Mouse (Mus musculus): ENCODE data around the gene Syce2. TPM values are rescaled to one million over a fixed set of nuclear protein-coding genes. Genes with fewer than 3 reads are reported as not detected.
A peak's percentile ranks its signal among the peaks of the same experiment; 100 is the strongest.

Gene Syce2
- polyA plus RNA-seq, 1 experiment = 1.8 TPM

DNA sequence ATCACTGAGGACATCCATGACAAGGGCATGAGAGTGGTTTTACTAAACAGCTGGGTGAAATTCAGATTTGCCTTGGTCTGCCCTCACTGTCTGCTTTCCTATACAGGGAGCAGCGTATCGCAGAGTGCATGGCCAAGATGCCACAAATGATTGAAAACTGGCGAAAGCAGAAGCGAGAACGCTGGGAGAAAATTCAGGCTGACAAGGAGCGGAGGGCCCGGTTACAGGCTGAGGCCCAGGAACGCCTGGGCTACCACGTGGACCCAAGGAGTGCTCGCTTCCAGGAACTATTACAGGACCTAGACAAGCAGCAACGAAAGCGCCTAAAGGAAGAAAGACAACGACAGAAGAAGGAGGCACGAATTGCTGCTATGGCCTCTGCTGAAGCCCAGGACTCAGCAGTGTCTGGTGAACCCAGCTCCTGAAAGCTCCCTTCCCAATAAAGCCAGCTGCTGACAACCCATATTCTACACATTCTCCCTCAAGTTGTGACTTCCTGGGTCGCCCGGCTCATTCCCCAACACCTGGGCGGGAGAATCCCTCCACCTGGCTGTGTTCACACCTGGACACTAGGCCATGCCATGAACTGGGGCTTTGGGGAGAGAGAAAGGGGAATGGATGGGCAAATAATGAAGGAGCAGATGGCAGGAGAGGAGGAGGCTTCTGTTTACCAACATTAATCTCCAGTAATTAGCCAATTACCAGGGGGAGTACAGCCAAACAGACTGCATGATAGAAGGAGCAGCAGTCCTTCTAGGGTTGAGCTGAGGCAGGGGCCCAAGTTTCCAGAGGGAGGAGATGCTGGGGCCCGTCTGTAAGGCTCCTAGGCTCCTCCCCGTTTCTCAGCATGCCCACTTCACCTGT lies 37.7 kb upstream of the Syce2 start:
- TF ChIP-seq CTCF (IDR thresholded peaks at IDR 0.05; ENCODE audit: insufficient read depth, low read length) (no peak), POLR2A (IDR thresholded peaks at IDR 0.05; ENCODE audit: borderline replicate concordance, extremely low read depth, low read depth, low read length) (no peak)
- H3K4me3 ChIP-seq (replicated peaks; ENCODE audit: extremely low read depth, low read depth, low read length) = no peak overlapping the region
- WGBS = 87% methylated on average over 19 of the region's 19 CpGs
- DNase-seq = no peak
- peaks cover 2% of the 10 kb centered on the region; the same call in 1 of the 2 replicates for H3K4me1 ChIP-seq (ENCODE audit: control insufficient read depth, insufficient read depth, low read length)

DNA sequence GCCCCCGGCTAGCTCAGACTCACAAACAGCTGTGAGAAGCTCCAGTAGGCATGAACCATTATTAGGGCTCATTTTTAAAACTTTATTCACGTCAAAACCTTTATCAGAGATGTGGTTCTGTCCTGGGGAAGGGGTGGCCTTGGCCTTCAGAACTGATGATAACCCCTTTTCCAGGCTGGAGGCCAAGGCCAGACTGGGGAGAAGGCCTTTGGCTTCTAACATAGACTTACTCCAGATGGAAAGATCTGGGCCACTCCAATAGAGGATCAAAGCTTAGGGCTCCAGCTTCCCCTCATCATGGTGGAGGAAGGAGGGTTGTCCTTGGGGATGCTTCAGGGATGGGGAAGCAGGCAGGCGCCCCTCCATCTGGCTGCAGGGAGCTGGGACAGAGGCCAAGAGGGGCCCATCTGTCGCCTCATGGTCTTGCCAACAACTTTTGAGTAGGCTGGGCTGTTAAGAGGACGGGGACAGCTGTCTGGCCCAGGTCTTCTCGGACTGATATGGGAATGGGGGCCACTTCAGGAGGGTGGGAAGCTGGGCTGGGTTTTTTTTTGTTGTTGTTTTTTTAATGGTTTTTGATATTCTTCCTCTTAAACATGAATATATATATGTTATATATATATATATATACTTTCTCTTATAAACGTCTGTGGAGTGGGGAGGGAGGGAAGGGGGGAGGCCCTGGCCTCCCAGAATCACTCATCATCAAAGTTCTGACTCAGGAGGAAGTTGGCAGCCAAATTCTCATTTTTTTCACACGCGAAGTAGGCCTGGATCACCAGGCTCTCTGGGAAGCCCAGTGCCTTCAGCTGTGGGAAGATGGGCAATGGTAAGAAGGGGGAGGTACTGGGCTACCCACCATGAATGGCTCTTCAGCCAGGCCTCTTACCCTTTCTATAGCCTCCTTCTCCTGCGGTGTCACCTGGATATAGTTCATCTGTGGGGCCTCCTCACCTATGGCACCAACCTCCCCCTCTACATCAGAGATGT lies 36.8 kb upstream of the Syce2 start:
- 65% methylated on average over 10 of the region's 10 CpGs for WGBS
- Histone ChIP-seq H3K4me1 (ENCODE audit: control insufficient read depth, insufficient read depth, low read length) (peaks cover 2% of the 10 kb centered on the region; the same call in 1 of the 2 replicates), H3K4me3 (replicated peaks; ENCODE audit: extremely low read depth, low read depth, low read length) (no peak overlapping the region)
- no peak for DNase-seq
- no peak for TF ChIP-seq POLR2A (IDR thresholded peaks at IDR 0.05; ENCODE audit: borderline replicate concordance, extremely low read depth, low read depth, low read length)
- no peak for TF ChIP-seq CTCF (IDR thresholded peaks at IDR 0.05; ENCODE audit: insufficient read depth, low read length)

- no peak for TF ChIP-seq CTCF (IDR thresholded peaks at IDR 0.05; ENCODE audit: insufficient read depth, low read length)
- no peak for TF ChIP-seq POLR2A (IDR thresholded peaks at IDR 0.05; ENCODE audit: borderline replicate concordance, extremely low read depth, low read depth, low read length)
- DNase-seq = no peak
- WGBS = 61% methylated on average over 8 of the region's 8 CpGs
- Histone ChIP-seq H3K4me1 (ENCODE audit: control insufficient read depth, insufficient read depth, low read length) (peaks cover 5% of the 10 kb centered on the region), H3K4me3 (replicated peaks; ENCODE audit: extremely low read depth, low read depth, low read length) (no peak overlapping the region)
These were observed 34.6 kb upstream of the Syce2 start for GRCm38 (mm10) chr8:84837149-84837911.

DNA sequence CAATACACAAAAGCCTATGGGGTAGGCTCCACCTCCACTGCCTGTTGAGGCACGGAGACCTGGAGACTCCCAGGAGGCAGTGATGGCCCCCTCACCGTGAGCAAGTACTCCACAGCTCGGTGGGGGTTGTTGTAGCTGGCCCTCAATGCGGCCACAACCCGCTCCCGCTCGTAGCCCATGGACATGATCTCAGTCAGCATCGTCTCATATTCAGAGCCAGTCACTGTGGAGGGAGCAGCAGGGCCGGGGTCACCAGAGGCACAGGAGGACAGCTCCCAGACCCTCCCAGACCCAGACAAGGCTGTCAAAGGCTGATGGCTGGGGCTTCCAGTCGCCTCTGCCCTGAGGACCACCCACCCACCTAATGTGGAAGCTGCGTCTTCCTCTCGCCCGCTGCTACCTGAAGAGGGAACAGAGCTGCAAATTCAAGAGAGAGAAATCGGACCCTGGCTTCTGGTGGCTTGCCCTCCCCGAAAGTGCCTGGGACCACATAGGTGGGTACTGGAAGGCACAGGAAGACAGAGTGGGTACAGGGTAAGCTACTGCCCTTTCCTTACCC lies 33.9 kb upstream of the Syce2 start:
- WGBS = 85% methylated on average over 15 of the region's 15 CpGs
- TF ChIP-seq POLR2A (IDR thresholded peaks at IDR 0.05; ENCODE audit: borderline replicate concordance, extremely low read depth, low read depth, low read length) (no peak), CTCF (IDR thresholded peaks at IDR 0.05; ENCODE audit: insufficient read depth, low read length) (no peak)
- peaks cover 3% of the 10 kb centered on the region for H3K4me1 ChIP-seq (ENCODE audit: control insufficient read depth, insufficient read depth, low read length)
- no peak for DNase-seq
- H3K4me3 ChIP-seq (replicated peaks; ENCODE audit: extremely low read depth, low read depth, low read length) = no peak overlapping the region

DNA sequence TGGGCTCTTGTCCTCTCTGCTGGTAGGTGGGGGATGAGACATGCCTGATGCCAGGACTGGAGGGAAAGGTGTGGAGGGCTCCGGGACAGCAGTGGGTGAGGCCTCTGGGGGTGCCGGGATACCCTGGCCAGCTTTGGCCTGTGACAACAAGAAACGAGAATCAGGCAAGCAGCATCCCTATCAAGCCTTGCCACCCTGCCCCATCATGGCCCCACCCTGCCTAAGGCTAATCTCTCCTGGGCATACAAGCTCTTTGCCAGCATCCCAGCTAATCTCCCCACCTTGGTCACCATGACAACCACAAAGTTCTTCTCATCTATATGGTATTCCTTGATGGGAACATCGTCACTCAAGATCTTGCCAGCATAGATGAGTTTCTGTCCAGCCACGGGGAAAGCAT lies 33.4 kb upstream of the Syce2 start:
- Histone ChIP-seq H3K4me1 (ENCODE audit: control insufficient read depth, insufficient read depth, low read length) (peaks cover 3% of the 10 kb centered on the region), H3K4me3 (replicated peaks; ENCODE audit: extremely low read depth, low read depth, low read length) (no peak overlapping the region)
- DNase-seq = no peak
- WGBS = 82% methylated on average over 5 of the region's 5 CpGs
- TF ChIP-seq POLR2A (IDR thresholded peaks at IDR 0.05; ENCODE audit: borderline replicate concordance, extremely low read depth, low read depth, low read length) = no peak

DNA sequence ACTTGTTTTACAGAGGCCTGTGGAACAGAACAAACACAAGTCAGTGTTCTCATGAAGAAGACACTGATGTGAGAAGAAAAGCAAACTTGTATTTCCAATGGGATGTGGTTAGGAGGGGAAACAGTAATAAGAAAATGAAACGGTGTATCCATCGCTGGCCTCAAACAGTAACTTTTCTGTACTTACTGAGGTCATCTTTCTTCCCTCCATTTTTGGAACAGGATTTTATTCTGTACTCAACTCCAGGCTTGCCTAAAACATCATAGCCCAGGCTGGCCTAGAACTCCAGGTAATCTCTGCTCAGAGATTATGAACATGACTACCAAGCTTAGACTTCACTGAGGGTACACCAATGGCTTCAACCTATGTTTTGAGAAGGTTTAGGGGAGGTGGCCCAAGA lies 32.5 kb upstream of the Syce2 start:
- H3K4me3 ChIP-seq (replicated peaks; ENCODE audit: extremely low read depth, low read depth, low read length) = no peak overlapping the region
- 83% methylated on average over 2 of the region's 2 CpGs for WGBS
- H3K4me1 ChIP-seq (ENCODE audit: control insufficient read depth, insufficient read depth, low read length) = peaks cover 3% of the 10 kb centered on the region
- no peak for DNase-seq
- TF ChIP-seq CTCF (IDR thresholded peaks at IDR 0.05; ENCODE audit: insufficient read depth, low read length) (no peak), POLR2A (IDR thresholded peaks at IDR 0.05; ENCODE audit: borderline replicate concordance, extremely low read depth, low read depth, low read length) (no peak)

DNA sequence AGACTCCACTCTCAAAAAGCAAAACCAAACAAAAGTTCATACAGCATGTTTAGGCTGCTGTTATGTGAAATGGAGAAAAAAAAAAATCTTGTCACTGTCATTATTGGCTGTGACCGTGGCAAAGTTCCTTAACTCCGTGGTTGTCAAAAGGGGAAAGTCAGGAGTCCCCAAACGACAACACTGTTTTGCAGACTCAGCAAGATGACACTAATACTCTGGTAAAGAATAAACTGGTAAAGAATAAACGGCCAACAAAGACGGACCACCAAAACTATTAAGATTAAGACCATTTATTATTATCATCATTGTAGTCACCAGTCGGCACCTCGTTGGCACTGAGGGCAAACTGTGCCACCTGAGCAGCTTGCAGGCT lies 32.0 kb upstream of the Syce2 start:
- Histone ChIP-seq H3K4me1 (ENCODE audit: control insufficient read depth, insufficient read depth, low read length) (peaks cover 6% of the 10 kb centered on the region), H3K4me3 (replicated peaks; ENCODE audit: extremely low read depth, low read depth, low read length) (peak overlapping the region; percentile 86)
- DNase-seq = no peak
- TF ChIP-seq POLR2A (IDR thresholded peaks at IDR 0.05; ENCODE audit: borderline replicate concordance, extremely low read depth, low read depth, low read length) (no peak), CTCF (IDR thresholded peaks at IDR 0.05; ENCODE audit: insufficient read depth, low read length) (no peak)
- under 1% methylated on average over 7 of the region's 7 CpGs for WGBS

DNA sequence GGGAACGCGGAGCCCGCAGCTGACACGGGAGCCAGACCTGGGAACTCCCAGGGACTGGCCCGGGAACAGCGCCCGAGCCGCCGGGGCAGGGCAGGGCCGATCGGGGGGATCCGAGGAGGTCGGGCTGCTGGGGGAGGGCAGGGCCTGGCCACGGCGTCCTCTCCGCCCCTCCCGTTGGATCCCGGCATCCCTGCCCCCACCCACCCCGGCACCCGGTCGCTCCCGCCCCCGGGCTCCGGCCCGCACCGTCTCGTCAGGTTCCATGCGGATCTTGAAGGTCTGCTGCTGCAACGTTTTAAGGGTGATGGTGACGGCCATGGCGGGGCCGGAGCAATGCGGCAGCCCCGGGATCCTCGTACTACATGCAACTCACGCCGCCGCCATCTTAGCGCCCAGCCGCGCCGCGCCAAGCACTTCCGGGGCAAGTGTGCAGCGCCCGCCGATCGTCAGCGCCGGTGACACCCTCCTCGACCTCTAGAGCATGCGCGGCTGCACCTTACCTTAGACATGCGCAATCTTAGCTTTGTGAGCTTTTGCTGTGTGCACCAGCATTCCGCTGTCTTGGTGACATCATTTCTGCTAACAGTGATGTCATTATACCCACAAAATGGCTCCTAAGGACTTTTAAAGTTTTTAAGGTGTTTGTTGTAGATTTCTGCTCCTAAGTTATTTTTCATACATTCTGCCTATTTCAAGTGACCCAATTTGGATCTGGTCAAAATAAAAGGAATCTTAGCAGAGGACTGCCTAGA lies 31.5 kb upstream of the Syce2 start, which contains the start of gene Rad23a:
Rad23a (minus strand) TSS at position 418 of the 752 bp plus-strand sequence.
- DNase-seq = peak; percentile 87
- TF ChIP-seq POLR2A (IDR thresholded peaks at IDR 0.05; ENCODE audit: borderline replicate concordance, extremely low read depth, low read depth, low read length) (peak; percentile 82; the same call in 1 of the 2 replicates), CTCF (IDR thresholded peaks at IDR 0.05; ENCODE audit: insufficient read depth, low read length) (no peak)
- WGBS = under 1% methylated on average over 55 of the region's 55 CpGs
- H3K4me1 ChIP-seq (ENCODE audit: control insufficient read depth, insufficient read depth, low read length) = peaks cover 7% of the 10 kb centered on the region
- peak within 1 kb of the TSS; percentile 86 for H3K4me3 ChIP-seq (replicated peaks; ENCODE audit: extremely low read depth, low read depth, low read length)

Data from lung, adult 2 months (tissue).